Mouse (Mus musculus) erythroblast, embryonic 14.5 days (primary cell): ENCODE data around the gene Car12. TPM values are rescaled to one million over a fixed set of nuclear protein-coding genes. Genes with fewer than 3 reads are reported as not detected.
A peak's percentile ranks its signal among the peaks of the same experiment; 100 is the strongest.

ENCODE experiments used
- H3K27me3 ChIP-seq: 2 replicates; pipeline ENCODE4 v1.6.1; 2012; ENCODE audit warnings: inconsistent platforms; ENCODE audit not compliant: control insufficient read depth
- H3K36me3 ChIP-seq: 2 replicates; pipeline ENCODE4 v1.6.1; 2012; ENCODE audit warnings: mild to moderate bottlenecking, inconsistent platforms; ENCODE audit not compliant: control insufficient read depth
- H3K4me1 ChIP-seq: 2 replicates; pipeline ENCODE4 v1.6.1; 2012; ENCODE audit warnings: inconsistent platforms; ENCODE audit not compliant: control insufficient read depth
- H3K4me3 ChIP-seq: replicated peaks from 2 replicates; pipeline ENCODE3; 2012; ENCODE audit warnings: moderate library complexity, mild to moderate bottlenecking, inconsistent platforms
- H3K9me3 ChIP-seq: 2 replicates; pipeline ENCODE4 v1.6.1; 2012; ENCODE audit warnings: low read length, inconsistent platforms, mixed read lengths; ENCODE audit not compliant: control insufficient read depth
- GATA1 ChIP-seq: IDR thresholded peaks from 2 replicates; pipeline ENCODE4 v1.6.1; 2012; ENCODE audit warnings: low read length, inconsistent platforms, mixed read lengths
- TAL1 ChIP-seq: IDR thresholded peaks from 3 replicates; pipeline ENCODE4 v1.6.1; 2012; ENCODE audit warnings: low read length, inconsistent platforms, mixed read lengths
- polyA plus RNA-seq: library from polyadenylated mRNA; stranded (reverse); fragments of >175 nt; gene quantifications from 2 replicates; pipeline ENCODE4 v1.2.3, GENCODE M21; 2012

Gene Car12
- polyA plus RNA-seq, 1 experiment: not detected

- no peak for TF ChIP-seq TAL1
- TF ChIP-seq GATA1: no peak
- Histone ChIP-seq H3K36me3 (no peaks in the 10 kb centered on the region), H3K27me3 (no peaks in the 10 kb centered on the region), H3K4me1 (no peaks in the 10 kb centered on the region), H3K4me3 (no peak overlapping the region), H3K9me3 (no peaks in the 10 kb centered on the region)
Observed at GRCm38 (mm10) chr9:66680102-66680501, 33.4 kb upstream of the Car12 start.

- Histone ChIP-seq H3K4me3 (no peak overlapping the region), H3K4me1 (no peaks in the 10 kb centered on the region), H3K9me3 (no peaks in the 10 kb centered on the region), H3K36me3 (no peaks in the 10 kb centered on the region), H3K27me3 (no peaks in the 10 kb centered on the region)
- TF ChIP-seq TAL1 (no peak), GATA1 (no peak)
Observed at GRCm38 (mm10) chr9:66682822-66683221, 30.7 kb upstream of the Car12 start.

GRCm38 (mm10) chr9:66685730-66686129, 27.8 kb upstream of the Car12 start:
- Histone ChIP-seq H3K36me3 (no peaks in the 10 kb centered on the region), H3K9me3 (no peaks in the 10 kb centered on the region), H3K27me3 (no peaks in the 10 kb centered on the region), H3K4me1 (no peaks in the 10 kb centered on the region), H3K4me3 (no peak overlapping the region)
- TF ChIP-seq GATA1 (no peak), TAL1 (no peak)

- Histone ChIP-seq H3K27me3 (no peaks in the 10 kb centered on the region; the same call in 1 of the 2 replicates), H3K4me1 (no peaks in the 10 kb centered on the region), H3K4me3 (no peak overlapping the region), H3K36me3 (no peaks in the 10 kb centered on the region), H3K9me3 (no peaks in the 10 kb centered on the region)
- TF ChIP-seq GATA1: no peak
- TF ChIP-seq TAL1: no peak
Observed at GRCm38 (mm10) chr9:66687713-66688112, 25.8 kb upstream of the Car12 start.

GRCm38 (mm10) chr9:66691683-66692305, 21.7 kb upstream of the Car12 start:
- Histone ChIP-seq H3K4me3 (no peak overlapping the region), H3K27me3 (no peaks in the 10 kb centered on the region; the same call in 1 of the 2 replicates), H3K36me3 (no peaks in the 10 kb centered on the region), H3K9me3 (no peaks in the 10 kb centered on the region), H3K4me1 (no peaks in the 10 kb centered on the region)
- TF ChIP-seq TAL1 (no peak), GATA1 (no peak)

- H3K9me3 ChIP-seq: no peaks in the 10 kb centered on the region
- no peaks in the 10 kb centered on the region for H3K4me1 ChIP-seq
- no peaks in the 10 kb centered on the region for H3K27me3 ChIP-seq
- no peak overlapping the region for H3K4me3 ChIP-seq
- no peak for TF ChIP-seq TAL1
- TF ChIP-seq GATA1: no peak
- no peaks in the 10 kb centered on the region for H3K36me3 ChIP-seq
Observed at GRCm38 (mm10) chr9:66697355-66698140, 15.9 kb upstream of the Car12 start.

GRCm38 (mm10) chr9:66699748-66700147, 13.7 kb upstream of the Car12 start:
- H3K27me3 ChIP-seq: no peaks in the 10 kb centered on the region
- TF ChIP-seq TAL1 (no peak), GATA1 (peak; percentile 84)
- no peak overlapping the region for H3K4me3 ChIP-seq
- no peaks in the 10 kb centered on the region for H3K4me1 ChIP-seq
- H3K9me3 ChIP-seq: no peaks in the 10 kb centered on the region
- H3K36me3 ChIP-seq: no peaks in the 10 kb centered on the region

- Histone ChIP-seq H3K4me1 (no peaks in the 10 kb centered on the region), H3K27me3 (no peaks in the 10 kb centered on the region), H3K9me3 (no peaks in the 10 kb centered on the region), H3K4me3 (no peak overlapping the region), H3K36me3 (no peaks in the 10 kb centered on the region)
- TF ChIP-seq GATA1: no peak
- TF ChIP-seq TAL1: no peak
Observed at GRCm38 (mm10) chr9:66703002-66703401, 10.5 kb upstream of the Car12 start.

- Histone ChIP-seq H3K4me3 (no peak overlapping the region), H3K36me3 (no peaks in the 10 kb centered on the region), H3K4me1 (no peaks in the 10 kb centered on the region), H3K27me3 (peaks cover 2% of the 10 kb centered on the region; the same call in 1 of the 2 replicates), H3K9me3 (no peaks in the 10 kb centered on the region)
- TF ChIP-seq TAL1 (no peak), GATA1 (no peak)
Observed at GRCm38 (mm10) chr9:66705354-66705753, 8.1 kb upstream of the Car12 start.
